Mouse (Mus musculus) brain, embryonic 14.5 days (tissue): Measurements from ENCODE around the gene Cic. TPM values are rescaled to one million over a fixed set of nuclear protein-coding genes. Genes with fewer than 3 reads are reported as not detected.
"Not testable (repeated sequence)": the region's sequence is repeated elsewhere in the genome, so short reads cannot be mapped to it uniquely, and the experiment has no call there.

Experiments used
- DNase-seq: peaks from one replicate; pipeline ENCODE4 v3.0.0-alpha.2; 2011; ENCODE audit warnings: low read depth
- CTCF ChIP-seq: fragments of 200-500 bp; IDR thresholded peaks from 2 replicates; pipeline ENCODE4 v1.5.1; 2012; ENCODE audit warnings: inconsistent platforms, mild to moderate bottlenecking, moderate library complexity, borderline replicate concordance; ENCODE audit not compliant: insufficient read depth, insufficient read length; ENCODE audit errors: extremely low read depth
- POLR2A ChIP-seq: fragments of 200-500 bp; IDR thresholded peaks from 2 replicates; pipeline ENCODE4 v1.6.1; 2012; ENCODE audit warnings: mild to moderate bottlenecking, inconsistent platforms, borderline replicate concordance; ENCODE audit not compliant: poor library complexity, insufficient read depth, insufficient read length, severe bottlenecking; ENCODE audit errors: extremely low read depth
- polyA plus RNA-seq: library from polyadenylated mRNA; depleted of rRNA; stranded (reverse); fragments of >200 nt; gene quantifications from 2 replicates; pipeline ENCODE4 v1.2.3, GENCODE M21; 2012; rRNA removed

The Cic gene
- polyA plus RNA-seq, 1 experiment = 149 TPM

- TF ChIP-seq POLR2A (no peak), CTCF (peak; percentile 86)
- peak; percentile 100 for DNase-seq
These were observed 49.3 kb downstream of the Cic start, which contains the start of gene Megf8 for GRCm38 (mm10) chr7:25316532-25317445. Gene Megf8, plus strand, starts transcription at chr7:25317164.

DNA sequence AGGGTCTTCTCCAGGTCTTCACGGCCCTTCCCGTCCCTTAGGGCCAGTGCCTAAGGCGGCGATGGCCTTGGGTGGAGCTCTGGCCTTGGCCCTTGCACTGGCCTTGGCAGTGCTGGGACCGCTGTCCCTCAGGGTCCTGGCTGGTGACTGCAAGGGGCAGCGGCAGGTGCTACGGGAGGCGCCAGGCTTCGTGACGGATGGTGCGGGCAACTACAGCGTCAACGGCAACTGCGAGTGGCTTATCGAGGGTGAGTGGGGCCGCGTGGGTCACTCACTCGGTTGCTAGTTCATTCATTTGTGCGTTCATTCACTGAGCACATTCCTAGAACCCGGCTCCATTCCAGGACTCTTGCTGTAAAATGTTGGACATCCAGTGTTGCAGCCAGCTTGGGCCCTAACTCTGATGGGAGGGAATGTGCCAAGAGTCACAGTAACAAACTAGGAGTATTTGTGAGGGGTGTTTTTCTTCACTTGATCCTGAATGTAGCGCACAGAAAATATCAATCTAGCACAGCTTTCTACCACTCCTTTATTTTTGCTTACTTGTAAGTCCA lies 50.0 kb downstream of the Cic start:
- DNase-seq = no peak
- TF ChIP-seq POLR2A = no peak
- TF ChIP-seq CTCF = no peak

GRCm38 (mm10) chr7:25322058-25322484 lies 54.6 kb downstream of the Cic start:
- peak; percentile 63 for DNase-seq
- no peak for TF ChIP-seq CTCF
- TF ChIP-seq POLR2A = no peak

GRCm38 (mm10) chr7:25323219-25323618 lies 55.7 kb downstream of the Cic start:
- DNase-seq = no peak
- no peak for TF ChIP-seq POLR2A
- no peak for TF ChIP-seq CTCF

- DNase-seq = not testable (repeated sequence)
These were observed 57.9 kb downstream of the Cic start for GRCm38 (mm10) chr7:25325431-25325830.

DNA sequence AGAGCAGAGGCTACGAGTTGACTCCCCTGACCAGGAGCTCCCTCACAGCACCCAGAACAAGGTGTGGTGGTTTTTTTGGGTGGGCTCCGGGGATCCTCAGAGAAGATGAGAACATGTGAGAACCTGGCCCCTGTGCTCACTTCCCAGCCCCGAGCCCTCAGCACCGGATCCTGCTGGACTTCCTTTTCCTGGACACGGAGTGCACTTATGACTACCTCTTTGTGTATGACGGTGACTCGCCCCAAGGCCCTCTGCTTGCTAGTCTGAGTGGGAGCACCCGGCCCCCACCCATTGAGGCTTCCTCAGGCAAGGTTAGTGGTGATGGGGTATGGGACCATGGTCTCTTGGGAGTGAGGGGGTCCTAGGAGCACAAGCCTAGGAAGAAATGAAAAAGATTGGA lies 58.7 kb downstream of the Cic start:
- DNase-seq = no peak
- TF ChIP-seq CTCF = no peak
- no peak for TF ChIP-seq POLR2A

DNA sequence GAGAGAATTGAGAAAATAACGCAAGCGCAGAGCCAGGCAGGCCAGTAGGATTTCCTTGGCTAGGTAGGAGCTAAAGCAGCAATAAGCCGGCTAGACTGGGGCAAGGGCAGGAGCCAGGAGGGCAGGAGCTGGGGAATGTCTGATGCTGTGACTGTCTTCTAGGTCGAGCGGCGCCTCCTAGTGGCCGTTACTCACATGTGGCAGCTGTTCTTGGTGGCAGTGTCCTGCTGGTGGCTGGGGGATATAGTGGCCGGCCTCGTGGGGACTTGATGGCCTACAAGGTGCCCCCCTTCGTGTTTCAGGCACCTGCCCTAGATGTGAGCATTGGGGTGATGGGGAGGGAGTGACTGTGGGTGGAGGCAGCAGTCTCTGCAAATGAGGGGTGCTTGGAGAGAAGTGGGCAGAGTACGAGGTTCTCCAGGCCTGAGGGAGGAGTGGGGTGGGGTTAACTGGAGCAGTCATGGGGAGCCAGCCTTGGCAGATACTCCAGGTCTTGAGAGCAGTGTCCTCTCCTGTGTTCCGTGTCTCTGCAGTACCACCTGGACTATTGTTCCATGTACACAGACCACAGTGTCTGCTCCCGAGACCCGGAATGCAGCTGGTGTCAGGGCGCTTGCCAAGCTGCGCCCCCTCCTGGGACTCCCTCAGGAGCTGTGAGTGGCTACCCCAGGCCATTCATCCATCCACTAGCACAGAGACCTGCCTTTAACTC lies 66.2 kb downstream of the Cic start:
- peak; percentile 82 for DNase-seq
- TF ChIP-seq CTCF (peak; percentile 83), POLR2A (no peak)

- no peak for DNase-seq
- TF ChIP-seq CTCF = no peak
- TF ChIP-seq POLR2A = no peak
These were observed 67.0 kb downstream of the Cic start for GRCm38 (mm10) chr7:25334472-25334871.

- DNase-seq = no peak
These were observed 71.8 kb downstream of the Cic start for GRCm38 (mm10) chr7:25339329-25339728.

DNA sequence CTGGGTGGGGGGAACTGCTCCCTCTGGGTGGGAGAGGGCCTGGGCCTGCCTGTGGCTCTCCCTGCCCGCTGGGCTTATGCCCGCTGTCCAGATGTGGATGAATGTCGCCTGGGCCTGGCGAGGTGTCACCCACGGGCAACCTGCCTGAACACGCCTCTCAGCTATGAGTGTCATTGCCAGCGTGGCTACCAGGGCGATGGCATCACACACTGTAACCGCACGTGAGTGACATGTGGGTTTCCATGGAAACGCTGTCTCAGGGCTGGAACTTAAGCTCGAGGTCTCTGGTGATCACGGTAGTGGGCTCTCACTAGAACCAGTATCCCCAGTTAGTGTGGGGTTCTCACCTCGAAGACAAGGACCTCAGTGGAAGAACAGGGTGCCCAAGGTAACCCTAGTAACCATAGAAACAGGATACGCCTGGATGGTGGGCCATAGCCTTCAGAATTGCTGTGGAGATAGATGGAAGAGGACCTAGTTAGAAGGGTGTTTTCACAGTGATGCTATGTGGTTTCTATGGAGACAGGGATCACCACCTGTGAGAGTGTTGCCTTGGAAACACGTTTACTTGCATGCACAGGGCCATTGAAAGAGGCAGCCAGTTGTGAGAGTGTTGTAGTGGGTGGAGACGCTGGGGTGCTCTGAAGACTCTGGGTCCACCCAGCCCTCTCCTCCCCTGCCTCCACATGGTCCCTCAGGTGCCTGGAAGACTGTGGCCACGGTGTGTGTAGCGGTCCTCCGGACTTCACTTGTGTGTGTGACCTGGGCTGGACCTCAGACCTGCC lies 73.7 kb downstream of the Cic start:
- TF ChIP-seq CTCF = no peak
- no peak for TF ChIP-seq POLR2A
- DNase-seq = peak; percentile 67

More at GRCm38 (mm10) chr7:25339329-25339728, 71.8 kb downstream of the Cic start:
- TF ChIP-seq CTCF = no peak
- no peak for TF ChIP-seq POLR2A

Other genes with a start within 250 kb of the Cic start
- 155 and 186 TPM in 2 replicates for gene Grik5, start 195.4 kb upstream of the Cic start, polyA plus RNA-seq
- 45.4 and 46.2 TPM in 2 replicates for gene Zfp574, start 195.1 kb upstream of the Cic start, polyA plus RNA-seq
- 44.6 and 57.5 TPM in 2 replicates for gene Pou2f2, start 88.0 kb upstream of the Cic start, polyA plus RNA-seq
- 19.1 and 19.7 TPM in 2 replicates for gene Dedd2, start 47.1 kb upstream of the Cic start, polyA plus RNA-seq
- gene Zfp526, start 46.3 kb upstream of the Cic start, polyA plus RNA-seq = 9.0 and 10.0 TPM in 2 replicates
- gene Gsk3a, start 29.9 kb upstream of the Cic start, polyA plus RNA-seq = 224 and 265 TPM in 2 replicates
- gene Erf, start 16.9 kb upstream of the Cic start, polyA plus RNA-seq = 20.2 and 28.4 TPM in 2 replicates
- 640 and 871 TPM in 2 replicates for gene Pafah1b3, start 30.3 kb downstream of the Cic start, polyA plus RNA-seq
- 2.8 and 2.9 TPM in 2 replicates for gene Prr19, start 33.7 kb downstream of the Cic start, polyA plus RNA-seq
- gene Tmem145, start 38.4 kb downstream of the Cic start, polyA plus RNA-seq = 163 and 167 TPM in 2 replicates
- 53.0 and 60.7 TPM in 2 replicates for gene Megf8, start 49.5 kb downstream of the Cic start, polyA plus RNA-seq
- 1.2 TPM in 1 of 2 replicates, not detected in the other for gene Cnfn, start 102.0 kb downstream of the Cic start, polyA plus RNA-seq
- gene Lipe, start 131.0 kb downstream of the Cic start, polyA plus RNA-seq = 12.0 and 13.0 TPM in 2 replicates
- not detected in 2 replicates for gene Cxcl17, start 145.2 kb downstream of the Cic start, polyA plus RNA-seq
- gene Ceacam1, start 209.9 kb downstream of the Cic start, polyA plus RNA-seq = 0.87 and 1.1 TPM in 2 replicates